Mouse (Mus musculus): ENCODE results near the gene AC161166.1.

GRCm38 (mm10) chr7:24546068-24546614, 33.9 kb upstream of the AC161166.1 start, which contains the start of the genes Pinlyp and Xrcc1:
- TF ChIP-seq CTCF (IDR thresholded peaks at IDR 0.05; ENCODE audit: control insufficient read depth, insufficient read depth, insufficient read length) (no peak), MAX (IDR thresholded peaks at IDR 0.05) (no peak), CEBPB (IDR thresholded peaks at IDR 0.05; ENCODE audit: low read depth) (no peak), MYOG (IDR thresholded peaks at IDR 0.05; ENCODE audit: control insufficient read depth, extremely low read depth, insufficient read length) (no peak), USF1 (IDR thresholded peaks at IDR 0.05; ENCODE audit: low read depth) (no peak), MYOD1 (IDR thresholded peaks at IDR 0.05; ENCODE audit: control insufficient read depth, insufficient read length, low read depth) (no peak), FOSL1 (IDR thresholded peaks at IDR 0.05; ENCODE audit: insufficient read depth, low read length, poor library complexity, severe bottlenecking) (no peak)

Measured in C2C12 (cell line).